Mouse (Mus musculus) left cerebral cortex, adult 2 months (tissue): Measurements from ENCODE around the gene Nt5c3. TPM values are rescaled to one million over a fixed set of nuclear protein-coding genes. Genes with fewer than 3 reads are reported as not detected.
A peak's percentile ranks its signal among the peaks of the same experiment; 100 is the strongest.

Experiments
- DNase-seq, 2 experiments: peaks; one replicate each; pipeline ENCODE4 v3.0.0; 2021 to 2022; ENCODE audit warnings: low spot score in 2 of 2, mixed read lengths in 1 of 2; ENCODE audit errors: extremely low spot score in 1 of 2
- H3K27ac ChIP-seq: fragments of 200-600 bp; 2 replicates; pipeline ENCODE4 v1.8.1; 2022
- H3K4me3 ChIP-seq: fragments of 200-600 bp; 2 replicates; pipeline ENCODE4 v1.8.1; 2022
- CTCF ChIP-seq: fragments of 200-600 bp; IDR thresholded peaks from 2 replicates; pipeline ENCODE4 v1.8.1; 2022; ENCODE audit warnings: antibody characterized with exemption, mild to moderate bottlenecking, moderate library complexity
- intact Hi-C: fragments of 180-260 bp; cut with DNase I; formaldehyde crosslinking; loops from one replicate; pipeline ENCODE4 v1.15.1; 2025
- long read RNA-seq, 2 experiments: library from polyadenylated mRNA; stranded (forward); transcript quantifications; one replicate each; pipeline ENCODE4 v2.0.0; 2021; ENCODE audit warnings: borderline mapping rate in 2 of 2
- total RNA-seq, 2 experiments: library from RNA; stranded (reverse); gene quantifications; 2 replicates each; pipeline ENCODE4 v1.2.3; 2021

The Nt5c3 gene
- total RNA-seq: 10 to 100 TPM; 56.1 to 56.6 TPM
- long read RNA-seq, experiment 1, transcript Nt5c3-201 (9 exons, 1,676 nt): major isoform, 20 of 40 reads
- long read RNA-seq, experiment 1, transcript Nt5c3-208 (10 exons, 1,067 nt): minor isoform, 16 of 40 reads
- long read RNA-seq, experiment 1, partial matches to known transcripts: 0 of 40 reads
- long read RNA-seq, experiment 1, other reads (novel, unspliced or antisense): 2 of 40 reads
- long read RNA-seq, experiment 2, transcript Nt5c3-201 (9 exons, 1,676 nt): major isoform, 19 of 38 reads
- long read RNA-seq, experiment 2, transcript Nt5c3-208 (10 exons, 1,067 nt): minor isoform, 17 of 38 reads
- long read RNA-seq, experiment 2, partial matches to known transcripts: 0 of 38 reads
- long read RNA-seq, experiment 2, other reads (novel, unspliced or antisense): 2 of 38 reads

DNA sequence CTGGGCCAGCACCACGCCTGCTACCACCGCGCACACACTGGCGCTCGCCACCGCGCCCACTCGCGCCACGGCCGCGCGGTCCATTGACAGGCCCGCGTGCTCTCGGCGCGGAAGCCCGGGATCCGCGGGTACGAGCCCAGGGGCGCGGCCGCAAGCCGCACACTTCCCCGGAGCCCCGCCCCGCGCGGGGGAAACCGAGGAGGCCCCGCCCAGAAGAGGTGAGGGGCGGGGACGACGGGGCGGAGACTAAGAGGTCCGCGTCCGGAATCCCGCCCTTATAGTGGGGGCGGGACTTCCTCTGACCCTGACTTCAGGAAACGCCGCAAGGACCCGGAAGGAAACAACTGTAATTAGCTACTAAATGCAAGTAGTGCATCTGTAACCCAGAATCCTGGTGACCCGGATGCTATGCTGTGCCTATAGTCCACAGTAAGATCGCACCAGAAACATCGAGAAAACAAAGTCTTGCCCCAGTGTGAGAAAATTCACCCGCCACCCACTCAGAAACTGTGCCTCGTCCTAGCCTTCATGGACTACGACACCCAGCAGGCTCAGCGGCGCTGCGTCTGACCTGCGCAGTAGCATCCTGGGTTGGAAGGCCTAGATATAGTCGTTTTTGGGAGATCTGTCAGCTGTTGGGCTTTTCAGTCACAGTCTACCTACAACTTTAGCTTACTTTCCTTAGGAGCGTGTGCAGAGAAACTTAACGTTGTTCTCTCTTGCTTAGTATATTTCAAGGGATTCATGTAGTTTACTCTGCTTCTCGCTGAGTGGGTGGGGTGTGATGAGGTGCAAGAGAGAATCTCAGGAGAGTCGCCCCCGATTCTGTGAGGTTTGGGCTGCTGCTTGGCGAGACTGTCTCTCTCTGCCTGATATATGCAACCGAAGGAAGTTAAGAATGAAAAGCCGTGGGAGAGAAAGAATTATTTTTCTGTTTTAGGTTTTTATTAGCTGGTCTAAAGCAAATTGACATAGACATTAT, at the start of gene Nt5c3, which contains the start of gene Vmn1r4:
Nt5c3 (minus strand) TSS at position 207 of the 982 bp plus-strand sequence.
Vmn1r4 (plus strand) TSS at position 290 of the 982 bp plus-strand sequence.
- intact Hi-C loops: loop anchor here (2.0 to 10.0 kb wide), 5 partner anchors 127 to 781 kb away; partner anchors contain the start of genes Kbtbd2, Lancl2 and Ppm1k
- peak; percentile 92 to 95 for DNase-seq
- TF ChIP-seq CTCF: no peak
- H3K4me3 ChIP-seq: peak within 1 kb of the TSS; percentile 97
- peak within 1 kb of the TSS; percentile 98 for H3K27ac ChIP-seq

DNA sequence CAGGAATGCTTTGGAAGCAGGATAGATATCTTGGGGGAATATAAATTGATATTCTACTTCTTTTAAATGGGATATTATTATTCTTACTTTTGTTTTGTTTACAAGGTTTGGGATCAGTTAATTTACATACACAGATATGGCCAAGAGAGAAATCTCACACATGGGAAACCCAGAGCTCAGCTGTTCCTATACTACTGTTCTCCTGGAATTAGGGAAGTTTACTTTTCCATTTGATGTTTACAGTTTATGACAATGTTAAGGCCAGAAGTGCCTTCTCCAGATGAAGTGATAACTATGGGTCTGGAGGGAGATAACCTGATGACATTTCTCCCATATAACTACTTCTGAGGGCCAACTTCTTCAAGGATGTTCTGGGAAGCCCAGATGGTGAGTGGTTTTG, 46.2 kb upstream of the Nt5c3 start, which contains the start of gene Vmn1r5:
Vmn1r5 (plus strand) TSS at position 301 of the 400 bp plus-strand sequence.
- Histone ChIP-seq H3K4me3 (no peak within 1 kb of the TSS), H3K27ac (no peak within 1 kb of the TSS)
- intact Hi-C loops: no loop called here
- TF ChIP-seq CTCF: no peak
- no peak for DNase-seq

DNA sequence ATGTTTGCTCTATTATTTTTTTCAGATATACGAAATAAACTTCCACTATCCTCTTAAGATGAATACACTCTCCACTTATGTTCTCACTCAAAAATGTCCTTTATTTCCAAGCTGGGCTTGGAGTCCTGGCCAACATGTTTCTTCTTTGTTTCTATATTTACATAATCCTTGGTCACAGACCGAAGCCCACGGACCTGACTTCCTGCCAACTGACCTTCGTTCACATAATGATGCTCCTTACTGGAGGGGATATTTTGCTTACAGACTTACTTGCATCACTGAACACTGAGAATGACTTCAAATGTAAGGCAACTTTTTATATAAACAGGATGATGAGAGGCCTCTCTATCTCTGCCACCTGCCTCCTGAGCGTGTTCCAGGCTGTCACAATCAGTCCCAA, 32.7 kb upstream of the Nt5c3 start:
- no peak overlapping the region for H3K4me3 ChIP-seq
- TF ChIP-seq CTCF: no peak
- DNase-seq: no peak
- H3K27ac ChIP-seq: no peak overlapping the region
- intact Hi-C loops: no loop called here

DNA sequence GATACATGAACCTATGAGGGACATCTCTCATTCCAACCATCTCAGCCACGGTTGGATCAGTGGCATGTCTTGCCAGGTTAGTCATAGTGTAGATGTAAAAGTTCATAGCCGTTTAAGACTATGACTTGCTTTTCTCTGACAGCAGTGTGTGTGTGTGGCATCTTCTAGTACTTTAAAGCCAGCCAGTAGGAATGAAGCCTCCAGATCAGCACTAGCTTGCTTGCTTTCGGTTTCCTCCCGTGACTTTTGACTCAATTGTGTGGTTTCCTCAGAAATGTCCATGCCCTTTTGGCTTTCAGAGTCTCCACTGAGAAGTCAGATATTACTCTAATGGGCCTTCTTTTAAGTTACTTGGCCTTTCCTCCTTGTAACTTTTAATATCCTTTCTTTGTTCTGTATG, 10.6 kb upstream of the Nt5c3 start:
- intact Hi-C loops: no loop called here
- no peak overlapping the region for H3K4me3 ChIP-seq
- H3K27ac ChIP-seq: no peak overlapping the region
- DNase-seq: no peak
- TF ChIP-seq CTCF: no peak

DNA sequence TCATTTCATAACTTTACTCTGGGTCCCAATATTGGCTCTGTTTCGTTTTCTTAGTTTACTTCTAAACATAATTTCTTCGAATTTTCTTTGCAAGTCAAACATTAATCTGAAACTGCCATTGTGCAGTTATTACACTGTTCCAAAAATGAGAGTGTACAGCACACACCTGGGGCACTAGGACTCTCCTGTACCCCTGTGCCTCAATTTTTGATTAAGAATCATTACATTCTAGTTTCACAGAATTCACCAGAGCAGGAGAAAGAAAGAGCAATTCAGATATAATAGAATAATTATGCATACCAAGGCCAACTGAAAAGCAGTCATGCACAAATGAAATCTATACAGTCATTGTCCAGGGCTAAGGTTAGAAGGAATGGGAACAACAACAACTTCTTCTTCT, 8.7 kb upstream of the Nt5c3 start:
- DNase-seq: no peak
- intact Hi-C loops: no loop called here
- Histone ChIP-seq H3K27ac (no peak overlapping the region), H3K4me3 (no peak overlapping the region)
- TF ChIP-seq CTCF: no peak

DNA sequence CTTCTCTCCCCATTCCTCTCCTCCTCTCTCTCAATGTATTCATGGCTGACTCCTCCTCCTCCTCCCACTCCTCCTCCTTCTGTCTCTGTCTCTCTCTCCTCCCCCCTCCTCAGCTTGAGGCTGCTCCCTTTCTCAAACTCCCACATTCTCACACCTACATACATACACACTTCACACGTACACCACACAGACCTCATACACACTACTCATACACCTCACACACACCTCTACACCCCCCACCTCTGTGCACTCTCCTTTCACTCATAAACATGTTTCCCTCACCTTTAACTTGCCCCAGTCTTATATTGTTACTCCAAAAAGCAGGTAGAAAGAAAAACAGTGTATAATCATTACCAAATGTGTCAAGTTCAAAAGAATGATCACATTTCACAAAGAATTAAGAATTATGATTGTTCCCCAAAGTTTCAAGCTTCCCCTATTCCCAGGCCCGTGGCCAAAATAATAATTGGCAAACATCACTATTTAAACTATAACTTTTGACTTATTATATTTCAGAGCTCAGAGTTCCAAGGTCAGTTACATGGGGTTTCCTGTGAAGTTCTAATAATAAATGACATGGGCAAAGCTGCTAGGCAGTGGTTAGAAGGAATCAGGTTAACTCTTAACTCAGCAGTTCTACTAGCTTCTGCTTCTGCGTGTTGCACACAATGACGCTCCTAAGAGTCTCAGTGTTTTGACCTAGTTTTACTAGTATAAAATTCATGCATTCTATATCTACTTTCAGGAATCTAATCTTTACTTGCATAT, 8.1 kb upstream of the Nt5c3 start:
- no peak overlapping the region for H3K27ac ChIP-seq
- no peak for TF ChIP-seq CTCF
- no peak overlapping the region for H3K4me3 ChIP-seq
- intact Hi-C loops: no loop called here
- no peak for DNase-seq

DNA sequence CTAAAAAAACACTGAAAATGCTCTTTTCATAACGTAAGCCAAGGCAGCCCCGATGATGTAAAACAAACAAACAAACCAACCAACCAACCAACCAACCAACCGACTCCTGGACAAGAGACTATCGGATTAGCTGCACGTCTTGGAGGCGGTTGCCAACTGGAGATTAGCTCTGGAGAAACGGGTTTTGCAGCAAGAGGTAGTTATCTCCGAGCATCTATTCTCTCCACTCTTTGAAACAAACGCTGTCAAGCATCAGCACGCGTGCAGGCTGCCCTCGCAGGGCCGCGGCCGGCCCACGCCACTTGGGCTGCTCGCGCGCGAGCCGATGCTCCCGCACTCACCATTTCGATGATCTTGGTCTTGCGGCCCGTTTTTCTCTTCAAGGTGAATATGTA, 404 bp downstream of the Nt5c3 start:
- DNase-seq: no peak

DNA sequence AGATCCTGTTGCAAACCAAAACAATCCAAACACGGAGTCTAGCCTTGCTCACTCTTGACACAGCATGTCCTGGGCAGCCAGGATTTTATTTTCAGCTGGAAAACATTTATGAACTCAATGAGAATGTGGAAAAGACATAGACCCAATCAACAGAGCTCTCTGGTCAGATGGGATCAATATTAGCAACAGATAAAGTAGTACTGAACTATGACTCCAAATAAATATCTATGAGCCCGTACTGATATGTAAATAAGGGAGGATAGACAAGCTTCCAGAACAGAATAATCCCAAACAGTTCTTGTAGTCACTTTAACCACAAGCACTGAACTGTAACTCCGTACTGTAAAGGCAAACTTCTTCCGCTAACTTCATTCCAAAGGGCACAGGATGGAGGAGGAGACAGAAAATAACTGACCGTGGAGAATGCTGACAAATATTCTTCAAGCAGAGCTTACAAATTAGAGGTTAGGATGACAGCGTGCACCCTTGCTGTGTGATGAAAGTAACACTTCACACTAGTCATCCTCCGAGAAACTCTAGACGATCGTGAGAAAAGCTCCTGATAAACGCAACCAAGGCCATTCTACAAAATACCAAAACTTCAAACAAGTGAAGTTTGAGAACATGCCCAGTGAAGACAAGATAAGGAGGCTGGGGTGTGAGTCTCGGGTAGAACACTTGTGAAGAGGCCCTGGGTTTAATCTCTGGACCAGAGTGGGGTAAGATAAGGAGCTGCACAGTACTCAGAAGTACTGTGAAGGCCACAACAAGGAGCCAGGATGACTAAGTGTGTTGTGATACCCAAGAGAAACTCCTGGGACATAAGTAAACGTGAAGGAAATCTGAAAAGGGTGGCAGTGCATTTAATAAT, 3.3 kb downstream of the Nt5c3 start:
- no peak for DNase-seq
- TF ChIP-seq CTCF: no peak
- intact Hi-C loops: loop anchor here (5.0 to 10.0 kb wide), 4 partner anchors 123 to 784 kb away; partner anchors contain the start of genes Kbtbd2 and Lancl2
- Histone ChIP-seq H3K4me3 (no peak overlapping the region), H3K27ac (no peak overlapping the region)

More for the DNA sequence above, 404 bp downstream of the Nt5c3 start:
- H3K27ac ChIP-seq: peak overlapping the region; percentile 98
- TF ChIP-seq CTCF: no peak
- intact Hi-C loops: loop anchor here (5.0 to 10.0 kb wide), 4 partner anchors 126 to 781 kb away; partner anchors contain the start of genes Kbtbd2 and Lancl2
- peak overlapping the region; percentile 97 for H3K4me3 ChIP-seq

DNA sequence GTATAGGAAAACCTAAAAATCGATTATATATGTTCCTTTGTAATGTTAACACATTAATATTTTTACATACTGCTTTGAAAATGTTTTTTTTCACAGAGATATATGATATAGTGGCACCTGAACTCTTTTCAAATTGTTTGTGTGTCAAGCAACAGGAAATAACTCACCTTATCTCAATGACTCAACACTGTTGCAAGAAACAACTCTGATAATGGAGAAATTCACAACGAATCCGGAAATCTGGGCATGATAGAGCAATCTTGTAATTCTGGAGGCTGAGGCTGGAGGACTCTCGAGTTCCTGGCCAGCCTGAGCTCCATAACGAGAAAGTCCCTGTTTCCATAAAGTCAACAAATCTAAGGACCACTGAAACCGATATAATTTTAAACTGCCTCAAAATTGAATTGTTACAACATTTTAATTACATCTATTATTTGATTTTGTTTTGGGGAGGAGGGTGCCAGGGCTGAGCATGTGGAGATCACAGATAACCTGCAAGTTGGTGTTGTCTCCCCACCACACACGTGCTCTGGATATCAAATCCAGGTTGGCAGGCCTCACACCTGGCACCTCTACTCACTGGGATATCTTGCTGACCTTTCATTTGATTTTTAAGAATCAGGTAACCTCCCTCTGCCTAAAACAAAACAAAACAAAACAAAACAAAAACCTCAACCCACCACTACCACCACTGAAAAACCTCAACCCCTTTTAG, 4.2 kb downstream of the Nt5c3 start:
- Histone ChIP-seq H3K27ac (no peak overlapping the region), H3K4me3 (no peak overlapping the region)
- intact Hi-C loops: loop anchor here (5.0 to 10.0 kb wide), 4 partner anchors 122 to 785 kb away; partner anchors contain the start of genes Kbtbd2 and Lancl2
- no peak for TF ChIP-seq CTCF
- no peak for DNase-seq
